Mouse (Mus musculus) left cerebral cortex, adult 9 months (tissue): Measurements from ENCODE around the gene Olfr610.
"Not testable (repeated sequence)": the region's sequence is repeated elsewhere in the genome, so short reads cannot be mapped to it uniquely, and the experiment has no call there.

ENCODE experiments used
- DNase-seq, 2 experiments: peaks; one replicate each; pipeline ENCODE4 v3.0.0; 2022; ENCODE audit warnings: low spot score in 2 of 2

The Olfr610 gene

GRCm38 (mm10) chr7:103512022-103512421, at the start of gene Olfr610:
Gene Olfr610 (minus strand): TSS chr7:103512122.
- no peak for DNase-seq

GRCm38 (mm10) chr7:103555779-103556178, 43.9 kb upstream of the Olfr610 start, which contains the start of gene Olfr615:
Gene Olfr615 (plus strand): TSS chr7:103556079.
- no peak for DNase-seq

GRCm38 (mm10) chr7:103547774-103548173, 35.9 kb upstream of the Olfr610 start, which contains the start of gene Olfr613:
Gene Olfr613 (plus strand): TSS chr7:103548074.
- DNase-seq: no peak

- not testable (repeated sequence) for DNase-seq
Observed at GRCm38 (mm10) chr7:103542617-103543016, 30.7 kb upstream of the Olfr610 start, which contains the start of gene Olfr612. Gene Olfr612 (minus strand): TSS chr7:103542717.

GRCm38 (mm10) chr7:103520746-103521145, 8.8 kb upstream of the Olfr610 start, which contains the start of gene Olfr611:
Gene Olfr611 (minus strand): TSS chr7:103520846.
- DNase-seq: not testable (repeated sequence)

GRCm38 (mm10) chr7:103497962-103498361, 14.0 kb downstream of the Olfr610 start, which contains the start of gene Olfr609:
Gene Olfr609 (minus strand): TSS chr7:103498062.
- no peak for DNase-seq

GRCm38 (mm10) chr7:103477106-103477505, 34.8 kb downstream of the Olfr610 start:
- DNase-seq: not testable (repeated sequence)

- no peak for DNase-seq
Observed at GRCm38 (mm10) chr7:103469577-103469976, 42.3 kb downstream of the Olfr610 start, which contains the start of gene Olfr608. Gene Olfr608 (plus strand): TSS chr7:103469877.

- no peak for DNase-seq
Observed at GRCm38 (mm10) chr7:103460590-103460989, 51.3 kb downstream of the Olfr610 start.
